Mouse (Mus musculus) gastrocnemius, adult 8-10 months (tissue): ENCODE data around the gene Rps12. TPM values are rescaled to one million over a fixed set of nuclear protein-coding genes. Genes with fewer than 3 reads are reported as not detected.
"Not testable (repeated sequence)": the region's sequence is repeated elsewhere in the genome, so short reads cannot be mapped to it uniquely, and the experiment has no call there.

Experiments used
- DNase-seq, 2 experiments: peaks; one replicate each; pipeline ENCODE4 v3.0.0; 2022; ENCODE audit warnings: low spot score in 2 of 2
- total RNA-seq, 4 experiments: library from RNA; stranded (reverse); gene quantifications; 2 replicates each; pipeline ENCODE4 v1.2.4; 2022

Rps12 gene
- total RNA-seq, 4 experiments from 2014 or later: 127 to 219 (median 169) TPM

- DNase-seq: not testable (repeated sequence)
Observed at GRCm38 (mm10) chr10:23785599-23785998, 1.5 kb downstream of the Rps12 start.

GRCm38 (mm10) chr10:23784121-23784520 is 3.0 kb downstream of the Rps12 start:
- DNase-seq: no peak

- no peak for DNase-seq
Observed at GRCm38 (mm10) chr10:23783493-23783884, 3.6 kb downstream of the Rps12 start.

GRCm38 (mm10) chr10:23782855-23783492 is 4.1 kb downstream of the Rps12 start:
- no peak for DNase-seq

GRCm38 (mm10) chr10:23781760-23782735 is 5.0 kb downstream of the Rps12 start:
- no peak for DNase-seq

- DNase-seq: no peak
Observed at GRCm38 (mm10) chr10:23780539-23781275, 6.4 kb downstream of the Rps12 start.

- no peak for DNase-seq
Observed at GRCm38 (mm10) chr10:23777288-23777945, 9.7 kb downstream of the Rps12 start.

GRCm38 (mm10) chr10:23754166-23754565 is 32.9 kb downstream of the Rps12 start:
- no peak for DNase-seq

Other genes with a start within 250 kb of the Rps12 start
- 1 to 10 TPM; 4.6 to 8.3 (median 6.0) TPM for gene Slc18b1, start 9.7 kb upstream of the Rps12 start, total RNA-seq
- under 1 TPM in 2 of 4 experiments, not detected in 2; 0.17 to 0.21 TPM for gene Vnn3, start 64.2 kb upstream of the Rps12 start, total RNA-seq
- gene Vnn1, start 107.4 kb upstream of the Rps12 start, total RNA-seq: under 1 TPM in 2 of 4 experiments, not detected in 2; 0.13 to 0.35 TPM
- gene Taar1, start 133.1 kb upstream of the Rps12 start, total RNA-seq: not detected
- gene Taar2, start 151.3 kb upstream of the Rps12 start, total RNA-seq: not detected
- gene Taar3, start 162.3 kb upstream of the Rps12 start, total RNA-seq: not detected
- not detected for gene Taar4, start 173.2 kb upstream of the Rps12 start, total RNA-seq
- not detected for gene Taar5, start 183.4 kb upstream of the Rps12 start, total RNA-seq
- not detected for gene Taar6, start 198.4 kb upstream of the Rps12 start, total RNA-seq
- gene Taar7a, start 206.2 kb upstream of the Rps12 start, total RNA-seq: not detected
- gene Taar7b, start 212.7 kb upstream of the Rps12 start, total RNA-seq: not detected
- gene Taar7d, start 239.9 kb upstream of the Rps12 start, total RNA-seq: not detected